Mouse (Mus musculus): Measurements from ENCODE around the gene Gm20431. TPM values are rescaled to one million over a fixed set of nuclear protein-coding genes. Genes with fewer than 3 reads are reported as not detected.

The Gm20431 gene
- total RNA-seq, 1 experiment = 21.9 TPM

DNA sequence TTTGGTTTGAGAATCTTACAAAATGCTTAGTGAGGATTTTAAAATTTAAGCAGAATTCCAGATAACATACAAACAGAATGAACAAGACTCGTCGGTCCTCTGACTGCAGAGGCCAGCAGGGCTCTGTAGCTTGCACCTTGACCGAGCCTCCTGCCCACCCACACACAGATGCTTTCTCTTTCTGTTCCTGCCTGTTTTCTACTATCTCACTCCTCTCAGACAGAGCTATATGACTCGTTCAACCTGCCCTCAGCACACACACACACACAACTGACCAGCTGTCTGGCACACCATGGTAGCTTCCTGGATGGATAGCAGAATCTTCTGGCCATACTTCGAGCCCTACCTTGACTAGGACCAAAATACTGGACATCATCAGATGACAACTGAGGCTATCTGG lies 38.3 kb downstream of the Gm20431 start:
- TF ChIP-seq HCFC1 (IDR thresholded peaks at IDR 0.05; ENCODE audit: borderline replicate concordance, insufficient read depth, low read length) = no peak
- no peak for TF ChIP-seq ZC3H11A (IDR thresholded peaks at IDR 0.05; ENCODE audit: borderline replicate concordance, low read depth, low read length)
- TF ChIP-seq MAFK (IDR thresholded peaks at IDR 0.05; ENCODE audit: insufficient read depth, low read depth, low read length) = no peak
- TF ChIP-seq ZNF384 (IDR thresholded peaks at IDR 0.05; ENCODE audit: low read depth, low read length) = no peak
- no peak for TF ChIP-seq CHD2 (IDR thresholded peaks at IDR 0.05; ENCODE audit: low read depth, low read length)
- no peak overlapping the region for H3K4me3 ChIP-seq (ENCODE audit: insufficient read depth in 1 of 2, low read depth in 1 of 2, low read length in 2 of 2, poor library complexity in 1 of 2, severe bottlenecking in 1 of 2)
- no peak overlapping the region for H3K9ac ChIP-seq (ENCODE audit: insufficient read depth, low read depth, low read length, poor library complexity, severe bottlenecking)
- no peak overlapping the region for H3K27ac ChIP-seq (ENCODE audit: insufficient read depth, low read depth, low read length, poor library complexity, severe bottlenecking)
- in situ Hi-C loops (cut with MboI; ENCODE audit: low sequenced_read_pairs in 2 of 2, unreplicated experiment in 2 of 2) = no loop called here
- H3K36me3 ChIP-seq (ENCODE audit: control insufficient read depth, insufficient read depth, low read length, poor library complexity, severe bottlenecking) = peaks cover 29% of the 10 kb centered on the region; the same call in 1 of the 2 replicates
- no peak for DNase-seq (ENCODE audit: low read depth, low spot score)
- H3K4me1 ChIP-seq (ENCODE audit: control insufficient read depth in 2 of 2, insufficient read depth in 2 of 2, low read length in 2 of 2, poor library complexity in 1 of 2) = peaks cover 0 to 33% of the 10 kb centered on the region in 2 experiments; a peak in 2 of 4 replicates
- H3K9me3 ChIP-seq (ENCODE audit: control insufficient read depth, insufficient read depth, low read depth, low read length) = no peaks in the 10 kb centered on the region

DNA sequence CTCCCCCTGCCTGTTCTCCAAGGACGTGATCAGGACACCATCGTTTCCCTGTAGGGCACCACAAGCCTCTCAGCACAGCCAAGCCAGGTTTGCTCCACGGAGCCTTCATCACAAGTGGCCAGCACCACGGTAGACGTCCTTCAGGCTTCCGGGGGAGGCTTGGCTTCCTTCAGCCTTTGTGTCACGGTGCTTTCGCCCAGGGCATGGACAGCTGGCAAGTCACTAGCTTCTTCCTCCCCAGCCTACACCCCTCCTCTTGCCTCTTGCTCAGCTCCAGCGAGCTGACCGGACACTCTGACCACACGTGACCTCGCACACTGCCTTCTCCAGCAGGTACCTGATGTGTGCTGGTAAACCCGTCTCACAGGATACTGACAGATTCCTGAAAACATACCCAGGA lies 38.9 kb downstream of the Gm20431 start:
- Histone ChIP-seq H3K27ac (ENCODE audit: insufficient read depth, low read depth, low read length, poor library complexity, severe bottlenecking) (no peak overlapping the region), H3K36me3 (ENCODE audit: control insufficient read depth, insufficient read depth, low read length, poor library complexity, severe bottlenecking) (peaks cover 29% of the 10 kb centered on the region), H3K4me1 (ENCODE audit: control insufficient read depth in 2 of 2, insufficient read depth in 2 of 2, low read length in 2 of 2, poor library complexity in 1 of 2) (peaks cover 0 to 32% of the 10 kb centered on the region in 2 experiments; a peak in 2 of 4 replicates), H3K9ac (ENCODE audit: insufficient read depth, low read depth, low read length, poor library complexity, severe bottlenecking) (no peak overlapping the region), H3K9me3 (ENCODE audit: control insufficient read depth, insufficient read depth, low read depth, low read length) (no peaks in the 10 kb centered on the region), H3K4me3 (ENCODE audit: insufficient read depth in 1 of 2, low read depth in 1 of 2, low read length in 2 of 2, poor library complexity in 1 of 2, severe bottlenecking in 1 of 2) (no peak overlapping the region)
- in situ Hi-C loops (cut with MboI; ENCODE audit: low sequenced_read_pairs in 2 of 2, unreplicated experiment in 2 of 2) = no loop called here
- DNase-seq (ENCODE audit: low read depth, low spot score) = no peak
- TF ChIP-seq MAFK (IDR thresholded peaks at IDR 0.05; ENCODE audit: insufficient read depth, low read depth, low read length) = no peak
- TF ChIP-seq ZNF384 (IDR thresholded peaks at IDR 0.05; ENCODE audit: low read depth, low read length) = no peak
- no peak for TF ChIP-seq ZC3H11A (IDR thresholded peaks at IDR 0.05; ENCODE audit: borderline replicate concordance, low read depth, low read length)
- TF ChIP-seq CHD2 (IDR thresholded peaks at IDR 0.05; ENCODE audit: low read depth, low read length) = no peak
- TF ChIP-seq HCFC1 (IDR thresholded peaks at IDR 0.05; ENCODE audit: borderline replicate concordance, insufficient read depth, low read length) = no peak

DNA sequence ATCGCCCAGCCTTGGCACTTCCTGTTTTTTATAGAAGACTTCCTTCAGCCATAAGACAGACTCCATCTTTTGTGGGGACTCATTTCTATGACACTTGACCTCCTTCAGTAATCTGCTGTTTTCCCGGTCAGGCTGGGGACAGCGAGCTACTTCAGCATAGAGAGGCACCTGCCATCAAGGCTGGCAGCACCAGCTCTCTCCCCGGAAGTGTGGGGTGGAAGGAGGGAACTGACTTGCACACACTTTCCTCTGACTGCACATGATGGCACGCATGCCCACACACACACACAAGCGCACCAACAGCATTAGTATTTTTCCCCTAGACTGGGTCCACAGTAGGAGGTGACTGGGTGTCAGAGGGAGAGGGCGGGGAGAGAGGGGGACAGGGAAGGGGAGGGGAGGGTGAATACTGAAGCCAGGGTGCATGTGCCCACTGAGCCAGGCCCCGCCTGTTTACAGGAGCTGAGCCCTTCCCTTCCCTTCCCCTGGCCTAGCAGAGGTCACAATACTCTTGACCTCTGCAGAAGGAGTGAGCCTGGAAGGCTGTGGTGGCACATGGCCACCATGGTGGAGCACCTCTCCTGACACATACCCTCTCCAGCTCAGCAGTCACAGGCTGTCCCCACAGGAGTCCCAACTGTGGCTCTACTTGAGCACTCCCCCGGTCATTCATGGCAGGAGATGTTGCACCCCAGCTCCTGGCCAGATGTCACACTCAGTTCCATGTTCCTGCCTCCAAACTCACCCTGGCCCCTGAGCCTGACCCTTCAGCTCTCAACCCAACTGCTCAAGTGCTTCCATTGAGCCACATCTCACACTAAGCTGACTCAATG lies 39.8 kb downstream of the Gm20431 start:
- Histone ChIP-seq H3K4me3 (ENCODE audit: insufficient read depth in 1 of 2, low read depth in 1 of 2, low read length in 2 of 2, poor library complexity in 1 of 2, severe bottlenecking in 1 of 2) (no peak overlapping the region), H3K36me3 (ENCODE audit: control insufficient read depth, insufficient read depth, low read length, poor library complexity, severe bottlenecking) (peaks cover 29% of the 10 kb centered on the region), H3K27ac (ENCODE audit: insufficient read depth, low read depth, low read length, poor library complexity, severe bottlenecking) (no peak overlapping the region), H3K9me3 (ENCODE audit: control insufficient read depth, insufficient read depth, low read depth, low read length) (no peaks in the 10 kb centered on the region), H3K9ac (ENCODE audit: insufficient read depth, low read depth, low read length, poor library complexity, severe bottlenecking) (no peak overlapping the region), H3K4me1 (ENCODE audit: control insufficient read depth in 2 of 2, insufficient read depth in 2 of 2, low read length in 2 of 2, poor library complexity in 1 of 2) (peaks cover 0 to 30% of the 10 kb centered on the region in 2 experiments; a peak in 2 of 4 replicates)
- TF ChIP-seq HCFC1 (IDR thresholded peaks at IDR 0.05; ENCODE audit: borderline replicate concordance, insufficient read depth, low read length) (no peak), MAFK (IDR thresholded peaks at IDR 0.05; ENCODE audit: insufficient read depth, low read depth, low read length) (no peak)
- DNase-seq (ENCODE audit: low read depth, low spot score) = no peak
- in situ Hi-C loops (cut with MboI; ENCODE audit: low sequenced_read_pairs in 2 of 2, unreplicated experiment in 2 of 2) = no loop called here

DNA sequence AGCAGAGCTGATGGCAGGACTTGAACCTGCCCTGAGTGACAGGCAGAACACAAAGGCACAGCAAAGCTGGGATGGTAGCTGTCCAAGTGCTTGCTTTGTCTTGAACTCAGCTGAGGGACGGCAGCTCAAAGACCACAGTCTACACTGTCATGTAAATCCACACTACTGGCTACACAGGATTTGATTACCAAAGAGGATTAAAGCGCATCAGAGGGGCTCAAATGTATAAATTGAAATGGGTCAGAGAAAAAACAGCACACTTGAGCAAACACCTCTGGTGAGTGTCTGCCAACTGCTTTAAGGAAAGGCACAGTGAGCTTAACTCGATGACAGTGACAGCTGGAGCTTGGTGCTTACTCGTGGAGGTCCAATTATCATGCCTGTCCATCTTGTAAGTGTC lies 43.8 kb downstream of the Gm20431 start:
- peaks cover 0 to 24% of the 10 kb centered on the region in 2 experiments; a peak in 2 of 4 replicates for H3K4me1 ChIP-seq (ENCODE audit: control insufficient read depth in 2 of 2, insufficient read depth in 2 of 2, low read length in 2 of 2, poor library complexity in 1 of 2)
- H3K27ac ChIP-seq (ENCODE audit: insufficient read depth, low read depth, low read length, poor library complexity, severe bottlenecking) = no peak overlapping the region
- H3K36me3 ChIP-seq (ENCODE audit: control insufficient read depth, insufficient read depth, low read length, poor library complexity, severe bottlenecking) = peaks cover 51% of the 10 kb centered on the region
- no peak overlapping the region for H3K9ac ChIP-seq (ENCODE audit: insufficient read depth, low read depth, low read length, poor library complexity, severe bottlenecking)
- H3K4me3 ChIP-seq (ENCODE audit: insufficient read depth in 1 of 2, low read depth in 1 of 2, low read length in 2 of 2, poor library complexity in 1 of 2, severe bottlenecking in 1 of 2) = no peak overlapping the region
- no peak for DNase-seq (ENCODE audit: low read depth, low spot score)
- no peaks in the 10 kb centered on the region for H3K9me3 ChIP-seq (ENCODE audit: control insufficient read depth, insufficient read depth, low read depth, low read length)
- in situ Hi-C loops (cut with MboI; ENCODE audit: low sequenced_read_pairs in 2 of 2, unreplicated experiment in 2 of 2) = no loop called here
- no peak for TF ChIP-seq ZC3H11A (IDR thresholded peaks at IDR 0.05; ENCODE audit: borderline replicate concordance, low read depth, low read length)
- no peak for TF ChIP-seq HCFC1 (IDR thresholded peaks at IDR 0.05; ENCODE audit: borderline replicate concordance, insufficient read depth, low read length)
- no peak for TF ChIP-seq ZNF384 (IDR thresholded peaks at IDR 0.05; ENCODE audit: low read depth, low read length)
- no peak for TF ChIP-seq MAFK (IDR thresholded peaks at IDR 0.05; ENCODE audit: insufficient read depth, low read depth, low read length)
- TF ChIP-seq CHD2 (IDR thresholded peaks at IDR 0.05; ENCODE audit: low read depth, low read length) = no peak

All from ES-E14 (cell line).